Mouse (Mus musculus) E14TG2a.4 (cell line): ENCODE measurements around the gene Acy3.
"Not testable (repeated sequence)": the region's sequence is repeated elsewhere in the genome, so short reads cannot be mapped to it uniquely, and the experiment has no call there.

Source experiments
- H3K27me3 ChIP-seq: 2 replicates; pipeline ENCODE4 v1.6.1; 2014; ENCODE audit warnings: low read length, control low read depth; ENCODE audit not compliant: insufficient read depth
- H3K36me3 ChIP-seq: 2 replicates; pipeline ENCODE4 v1.6.1; 2014; ENCODE audit warnings: low read length, control low read depth; ENCODE audit not compliant: insufficient read depth
- H3K4me1 ChIP-seq: replicated peaks from 2 replicates; pipeline ENCODE4 v1.6.1; 2014; ENCODE audit warnings: low read depth, low read length, control low read depth
- H3K4me3 ChIP-seq: replicated peaks from 2 replicates; pipeline ENCODE4 v1.5.1; 2014; ENCODE audit warnings: mild to moderate bottlenecking, low read length
- H3K9me3 ChIP-seq: 2 replicates; pipeline ENCODE4 v1.6.1; 2014; ENCODE audit warnings: low read length, control low read depth
- CTCF ChIP-seq: conservative IDR thresholded peaks from 2 replicates; pipeline ENCODE4 v1.5.1; 2014; ENCODE audit warnings: low read length
- NANOG ChIP-seq: IDR thresholded peaks from 2 replicates; pipeline ENCODE4 v1.6.1; 2014; ENCODE audit warnings: borderline replicate concordance, low read length, mixed read lengths
- POU5F1 ChIP-seq: IDR thresholded peaks from 2 replicates; pipeline ENCODE4 v1.6.1; 2014; ENCODE audit warnings: low read length, borderline replicate concordance

The Acy3 gene

DNA sequence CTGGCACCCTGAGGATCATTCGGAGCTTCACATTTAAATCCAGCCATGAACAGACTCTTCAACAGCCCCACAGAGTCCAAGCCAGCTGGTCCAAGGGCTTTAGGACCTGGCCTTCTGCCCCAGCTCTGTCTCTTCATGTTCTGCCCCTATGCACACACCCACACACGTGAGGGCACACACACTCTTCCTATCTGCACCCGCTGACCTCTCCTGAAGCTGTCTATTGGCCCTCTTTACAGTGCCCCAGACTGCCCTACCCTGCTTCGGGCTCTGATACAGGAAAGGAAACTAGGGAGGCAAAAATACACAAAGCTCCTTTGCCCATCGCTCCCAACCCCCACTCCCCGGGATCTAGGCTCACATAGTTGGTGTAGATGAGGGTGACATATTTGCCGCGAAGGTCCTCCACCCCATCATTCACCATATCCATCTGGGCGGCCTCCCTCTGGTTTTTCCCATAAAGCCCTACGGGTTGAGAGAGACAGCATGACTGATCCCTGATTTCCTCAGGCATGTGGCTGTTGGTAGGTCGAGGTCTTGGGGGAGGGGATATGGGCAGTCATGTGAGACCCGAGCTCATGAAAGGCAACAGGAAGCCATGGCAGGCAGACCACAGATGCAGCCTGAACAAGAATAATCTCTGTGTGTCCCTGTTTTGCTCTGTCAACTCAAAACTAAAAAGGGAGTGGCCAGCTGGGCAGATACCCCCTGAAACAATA, 50.1 kb downstream of the Acy3 start:
- peaks cover 26% of the 10 kb centered on the region for H3K36me3 ChIP-seq
- peak overlapping the region; percentile 55; the same call in 1 of the 2 replicates for H3K4me3 ChIP-seq
- peaks cover 40% of the 10 kb centered on the region for H3K4me1 ChIP-seq
- H3K9me3 ChIP-seq = no peaks in the 10 kb centered on the region
- no peaks in the 10 kb centered on the region for H3K27me3 ChIP-seq
- TF ChIP-seq CTCF (no peak), NANOG (no peak), POU5F1 (no peak)

- Histone ChIP-seq H3K4me3 (peak overlapping the region; percentile 79), H3K36me3 (peaks cover 26% of the 10 kb centered on the region), H3K4me1 (peaks cover 47% of the 10 kb centered on the region)
- H3K9me3 ChIP-seq, H3K27me3 ChIP-seq: not testable (repeated sequence)
These were observed 50.9 kb downstream of the Acy3 start for GRCm38 (mm10) chr19:4037154-4037787.

GRCm38 (mm10) chr19:4037788-4038232, 51.4 kb downstream of the Acy3 start, which contains the start of gene Gstp1:
TSS of gene Gstp1 (minus strand) at chr19:4037985.
- Histone ChIP-seq H3K9me3 (no peaks in the 10 kb centered on the region), H3K4me3 (peak within 1 kb of the TSS; percentile 79), H3K36me3 (peaks cover 26% of the 10 kb centered on the region), H3K27me3 (no peaks in the 10 kb centered on the region), H3K4me1 (peaks cover 49% of the 10 kb centered on the region)
- TF ChIP-seq CTCF (no peak), NANOG (no peak), POU5F1 (no peak)
